Mouse (Mus musculus) bone marrow, adult 2 months (tissue): ENCODE measurements around the gene Grap2.

Experiments
- CTCF ChIP-seq: fragments of 200-500 bp; IDR thresholded peaks from 2 replicates; pipeline ENCODE4 v1.5.1; 2011; ENCODE audit warnings: low read length, control low read depth; ENCODE audit not compliant: control insufficient read depth, insufficient read depth
- POLR2A ChIP-seq: fragments of 200-500 bp; IDR thresholded peaks from 2 replicates; pipeline ENCODE4 v1.6.1; 2011; ENCODE audit warnings: low read depth, mild to moderate bottlenecking, control low read depth, low read length, borderline replicate concordance; ENCODE audit not compliant: control insufficient read depth

- TF ChIP-seq CTCF (no peak), POLR2A (no peak)
These were observed 6.7 kb downstream of the Grap2 start for GRCm38 (mm10) chr15:80579121-80579520.
